Mouse (Mus musculus) limb, embryonic 14.5 days (tissue): ENCODE results near the gene Srrm4. TPM values are rescaled to one million over a fixed set of nuclear protein-coding genes. Genes with fewer than 3 reads are reported as not detected.

Experiments
- ATAC-seq: fragments of 200-750 bp; cut with Nextera tagmentation; 2 replicates; pipeline ENCODE4 v1.8.0; 2017; ENCODE audit warnings: low read depth, moderate number of reproducible peaks, moderate TSS enrichment; ENCODE audit not compliant: low FRiP score
- DNase-seq: peaks from one replicate; pipeline ENCODE4 v3.0.0-alpha.2; 2015; ENCODE audit warnings: low spot score
- H3K27ac ChIP-seq: fragments of 300-500 bp; sonication (generic); replicated peaks from 2 replicates; pipeline ENCODE4 v1.5.1; 2014; ENCODE audit warnings: low read depth, mild to moderate bottlenecking, low read length, moderate library complexity, mixed read lengths
- H3K27me3 ChIP-seq: fragments of 300-500 bp; sonication (generic); 2 replicates; pipeline ENCODE4 v1.6.1; 2014; ENCODE audit warnings: low read length, mixed read lengths; ENCODE audit not compliant: control insufficient read depth, insufficient read depth
- H3K36me3 ChIP-seq: fragments of 300-500 bp; sonication (generic); 2 replicates; pipeline ENCODE4 v1.6.1; 2014; ENCODE audit warnings: mild to moderate bottlenecking, low read length, moderate library complexity, mixed read lengths; ENCODE audit not compliant: control insufficient read depth, insufficient read depth
- H3K4me1 ChIP-seq: fragments of 300-500 bp; sonication (generic); 2 replicates; pipeline ENCODE4 v1.6.1; 2014; ENCODE audit warnings: antibody characterized with exemption, low read length, mixed read lengths; ENCODE audit not compliant: control insufficient read depth, insufficient read depth
- H3K4me2 ChIP-seq: fragments of 300-500 bp; sonication (generic); replicated peaks from 2 replicates; pipeline ENCODE4 v1.6.1; 2014; ENCODE audit warnings: low read depth, mild to moderate bottlenecking, low read length, moderate library complexity; ENCODE audit not compliant: severe bottlenecking
- H3K4me3 ChIP-seq: fragments of 300-500 bp; sonication (generic); replicated peaks from 2 replicates; pipeline ENCODE4 v1.5.1; 2014; ENCODE audit warnings: low read length
- H3K9ac ChIP-seq: fragments of 300-500 bp; sonication (generic); 2 replicates; pipeline ENCODE4 v1.6.1; 2014; ENCODE audit warnings: mild to moderate bottlenecking, low read depth, low read length, moderate library complexity; ENCODE audit not compliant: severe bottlenecking
- H3K9me3 ChIP-seq: fragments of 300-500 bp; sonication (generic); 2 replicates; pipeline ENCODE4 v1.6.1; 2016; ENCODE audit warnings: low read length; ENCODE audit not compliant: control insufficient read depth
- POLR2A ChIP-seq: fragments of 200-500 bp; IDR thresholded peaks from 2 replicates; pipeline ENCODE4 v1.8.0; 2012; ENCODE audit warnings: inconsistent platforms, mild to moderate bottlenecking, moderate library complexity, borderline replicate concordance; ENCODE audit not compliant: insufficient read depth, insufficient read length; ENCODE audit errors: extremely low read depth
- WGBS: fragments of 180-500 bp; shearing (Covaris S2); extraction: QIAGEN DNeasy Blood & Tissue Kit; methylation state at CpG from one replicate; pipeline ENCODE4 v1.1.7; 2014; 5-methylcytosine and 5-hydroxymethylcytosine counted together
- polyA plus RNA-seq, 2 experiments: library from polyadenylated mRNA; depleted of rRNA in 1 of 2; stranded (reverse) in 1 of 2; unstranded in 1 of 2; fragments of >200 nt; fragmentation: Nextera tagmentation in 1 of 2; extraction: Ambion mirVana in 1 of 2; gene quantifications; 2 replicates each; pipeline versions ENCODE4 v1.2.1 to v1.2.3; 2012 to 2014

Gene Srrm4
- polyA plus RNA-seq, 2 experiments: 0.44 to 0.80 TPM

- H3K4me1 ChIP-seq: peaks cover 21% of the 10 kb centered on the region
- no peak overlapping the region for H3K27ac ChIP-seq
- H3K9me3 ChIP-seq: no peaks in the 10 kb centered on the region
- TF ChIP-seq POLR2A: no peak
- H3K9ac ChIP-seq: no peak overlapping the region
- DNase-seq: no peak
- no peaks in the 10 kb centered on the region for H3K36me3 ChIP-seq
- H3K4me3 ChIP-seq: no peak overlapping the region
- H3K4me2 ChIP-seq: no peak overlapping the region
- WGBS: 38% methylated on average over 7 of the region's 7 CpGs
- 0 out of 2 replicates have a peak, but pooled peaks have one; percentile 10 for ATAC-seq
- no peaks in the 10 kb centered on the region for H3K27me3 ChIP-seq
Observed at GRCm38 (mm10) chr5:116425273-116425672, 166.3 kb downstream of the Srrm4 start.

- ATAC-seq: no peak
- Histone ChIP-seq H3K9ac (no peak overlapping the region), H3K4me1 (peaks cover 34% of the 10 kb centered on the region), H3K36me3 (no peaks in the 10 kb centered on the region), H3K4me2 (no peak overlapping the region), H3K27me3 (no peaks in the 10 kb centered on the region), H3K4me3 (no peak overlapping the region), H3K9me3 (no peaks in the 10 kb centered on the region), H3K27ac (no peak overlapping the region)
- 64% methylated on average over 8 of the region's 8 CpGs for WGBS
- no peak for TF ChIP-seq POLR2A
- no peak for DNase-seq
Observed at GRCm38 (mm10) chr5:116423746-116424145, 167.9 kb downstream of the Srrm4 start.

- 0% methylated on average over 14 of the region's 20 CpGs for WGBS
- peak within 1 kb of the TSS; percentile 28 for H3K27ac ChIP-seq
- H3K36me3 ChIP-seq: no peaks in the 10 kb centered on the region
- peak within 1 kb of the TSS; percentile 59 for H3K4me2 ChIP-seq
- peak within 1 kb of the TSS; percentile 35 for H3K4me3 ChIP-seq
- no peaks in the 10 kb centered on the region for H3K9me3 ChIP-seq
- no peaks in the 10 kb centered on the region for H3K27me3 ChIP-seq
- H3K4me1 ChIP-seq: peaks cover 34% of the 10 kb centered on the region
- TF ChIP-seq POLR2A: no peak
- ATAC-seq (peak; percentile 84), DNase-seq (peak; percentile 72)
- peak within 1 kb of the TSS; percentile 43 for H3K9ac ChIP-seq
Observed at GRCm38 (mm10) chr5:116422699-116423201, 168.9 kb downstream of the Srrm4 start, which contains the start of gene Hspb8. Gene Hspb8 (minus strand): TSS chr5:116422864.

- no peaks in the 10 kb centered on the region for H3K36me3 ChIP-seq
- peaks cover 34% of the 10 kb centered on the region for H3K4me1 ChIP-seq
- DNase-seq: no peak
- peak overlapping the region; percentile 43 for H3K9ac ChIP-seq
- peak overlapping the region; percentile 59 for H3K4me2 ChIP-seq
- peak overlapping the region; percentile 35 for H3K4me3 ChIP-seq
- TF ChIP-seq POLR2A: no peak
- no peaks in the 10 kb centered on the region for H3K27me3 ChIP-seq
- WGBS: 40% methylated on average over 22 of the region's 22 CpGs
- peak overlapping the region; percentile 28; the same call in 1 of the 2 replicates for H3K27ac ChIP-seq
- ATAC-seq: no peak
- no peaks in the 10 kb centered on the region for H3K9me3 ChIP-seq
Observed at GRCm38 (mm10) chr5:116421791-116422481, 169.7 kb downstream of the Srrm4 start.

- 8% methylated on average over 6 of the region's 6 CpGs for WGBS
- H3K4me1 ChIP-seq: peaks cover 43% of the 10 kb centered on the region
- DNase-seq (peak; percentile 47), ATAC-seq (no peak)
- no peak overlapping the region; the same call in 1 of the 2 replicates for H3K4me3 ChIP-seq
- TF ChIP-seq POLR2A: no peak
- no peaks in the 10 kb centered on the region for H3K9me3 ChIP-seq
- peak overlapping the region; percentile 21; the same call in 1 of the 2 replicates for H3K27ac ChIP-seq
- H3K36me3 ChIP-seq: no peaks in the 10 kb centered on the region
- no peaks in the 10 kb centered on the region for H3K27me3 ChIP-seq
- no peak overlapping the region for H3K9ac ChIP-seq
- peak overlapping the region; percentile 22 for H3K4me2 ChIP-seq
Observed at GRCm38 (mm10) chr5:116420759-116421225, 170.8 kb downstream of the Srrm4 start.
